ENCODE assay signal across 10 mouse cellular contexts in the genomic region with DNA sequence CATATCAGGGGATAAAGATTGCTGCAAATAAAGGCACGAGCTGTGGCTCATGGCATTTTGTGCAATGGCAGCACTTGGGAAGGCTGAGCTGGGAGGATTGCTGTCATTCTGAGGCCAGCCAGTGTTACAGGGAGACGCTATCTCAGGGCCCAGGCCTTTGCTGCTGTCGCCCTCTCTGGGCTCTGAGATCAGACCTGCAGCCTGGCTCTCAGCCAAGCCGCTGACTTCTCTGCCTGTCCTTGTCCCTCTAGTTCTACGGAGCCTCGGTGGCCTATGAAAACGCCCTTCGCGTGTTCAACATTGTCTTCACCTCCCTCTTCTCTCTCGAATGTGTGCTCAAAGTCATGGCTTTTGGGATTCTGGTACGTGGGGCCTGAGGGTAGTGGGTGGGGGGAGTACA.
DNase-seq lines count a peak whose midpoint lies in the region; ATAC-seq and TF ChIP-seq lines count a peak whose summit lies in the region.
"Had no signal": no experiment of that assay in that cellular context is flagged by ENCODE, and none has a peak within 500 bp of the region (broad histone marks: within the 10 kb centered on the region; RNA-seq: fewer than 3 reads in every experiment).

No protein-coding gene starts in this region.

- H3K4me3 ChIP-seq in heart, embryonic 10.5 days = no peak overlapping the region
- no peak overlapping the region for H3K4me3 ChIP-seq in heart, embryonic 11.5 days (ENCODE audit: low read depth, low read length)
- peak overlapping the region; percentile 47 for H3K4me3 ChIP-seq in bone marrow, adult 2 months (replicated peaks; ENCODE audit: control insufficient read depth, low read depth, low read length)
- peak overlapping the region; percentile 26 for H3K4me3 ChIP-seq in liver, embryonic 15.5 days (replicated peaks)
- H3K4me3 ChIP-seq in limb, embryonic 10.5 days = no peak overlapping the region
- H3K4me3 ChIP-seq: embryonic facial prominence, embryonic 15.5 days had no signal

- no peak overlapping the region; the same call in 1 of the 2 replicates for H3K9ac ChIP-seq in heart, embryonic 11.5 days (ENCODE audit: low read depth, low read length)
- H3K9ac ChIP-seq in liver, embryonic 15.5 days = peak overlapping the region; percentile 46; the same call in 1 of the 2 replicates
- H3K9ac ChIP-seq: embryonic facial prominence, embryonic 15.5 days had no signal

- no peak for TF ChIP-seq POLR2A in bone marrow, adult 2 months (IDR thresholded peaks at IDR 0.05; ENCODE audit: borderline replicate concordance, control insufficient read depth, low read depth, low read length)

- no peaks in the 10 kb centered on the region for H3K9me3 ChIP-seq in heart, embryonic 10.5 days
- 0 out of 2 replicates have a peak, but pooled peaks cover 2% of the 10 kb centered on the region for H3K9me3 ChIP-seq in heart, embryonic 11.5 days (replicated peaks; ENCODE audit: control insufficient read depth, low read length)
- H3K9me3 ChIP-seq in liver, embryonic 15.5 days (replicated peaks) = no peaks in the 10 kb centered on the region
- no peaks in the 10 kb centered on the region for H3K9me3 ChIP-seq in limb, embryonic 10.5 days (replicated peaks)
- H3K9me3 ChIP-seq: embryonic facial prominence, embryonic 15.5 days had no signal

- no peak for ATAC-seq in heart, embryonic 11.5 days (replicated peaks; ENCODE audit: insufficient number of reproducible peaks, low FRiP score, low TSS enrichment)
- peak; percentile 85 for ATAC-seq in liver, embryonic 15.5 days (ENCODE audit: insufficient read depth)

- H3K4me2 ChIP-seq in heart, embryonic 11.5 days = no peak overlapping the region
- H3K4me2 ChIP-seq in liver, embryonic 15.5 days = peak overlapping the region; percentile 56
- H3K4me2 ChIP-seq: embryonic facial prominence, embryonic 15.5 days had no signal

- peak; percentile 87 for DNase-seq in heart, embryonic 10.5 days (ENCODE audit: low spot score)
- peak; percentile 46 for DNase-seq in 416B (ENCODE audit: low read depth)
- no peak for DNase-seq in layer of hippocampus, adult 8-10 months (ENCODE audit: low spot score in 2 of 2)
- no peak for DNase-seq in right cerebral cortex, postnatal 25 days
- DNase-seq in limb, embryonic 10.5 days (ENCODE audit: low spot score) = no peak
- DNase-seq: kidney, adult 2 months had no signal

- H3K27ac ChIP-seq in heart, embryonic 10.5 days = peak overlapping the region; percentile 17; the same call in 1 of the 2 replicates
- H3K27ac ChIP-seq in heart, embryonic 11.5 days (ENCODE audit: low read depth, low read length) = no peak overlapping the region
- peak overlapping the region; percentile 58 for H3K27ac ChIP-seq in bone marrow, adult 2 months (ENCODE audit: control insufficient read depth, insufficient read depth, low read depth, low read length, poor library complexity)
- peak overlapping the region; percentile 80 for H3K27ac ChIP-seq in liver, embryonic 15.5 days (replicated peaks)
- H3K27ac ChIP-seq in limb, embryonic 10.5 days = no peak overlapping the region
- H3K27ac ChIP-seq: embryonic facial prominence, embryonic 15.5 days had no signal

- H3K4me1 ChIP-seq in heart, embryonic 10.5 days = peaks cover 25% of the 10 kb centered on the region
- H3K4me1 ChIP-seq in heart, embryonic 11.5 days (ENCODE audit: control insufficient read depth, insufficient read depth, low read length) = peaks cover 13% of the 10 kb centered on the region; the same call in 1 of the 2 replicates
- no peaks in the 10 kb centered on the region; the same call in 1 of the 2 replicates for H3K4me1 ChIP-seq in bone marrow, adult 2 months (ENCODE audit: control insufficient read depth, insufficient read depth, low read length)
- peaks cover 59% of the 10 kb centered on the region for H3K4me1 ChIP-seq in liver, embryonic 15.5 days (replicated peaks)
- H3K4me1 ChIP-seq in limb, embryonic 10.5 days = 0 out of 2 replicates have a peak, but pooled peaks cover 4% of the 10 kb centered on the region
- H3K4me1 ChIP-seq: embryonic facial prominence, embryonic 15.5 days had no signal

- 54% methylated on average over 11 of the region's 11 CpGs for WGBS in heart, embryonic 10.5 days
- WGBS in heart, embryonic 11.5 days (ENCODE audit: insufficient replicate concordance) = 50% methylated on average over 11 of the region's 11 CpGs
- 37% methylated on average over 11 of the region's 11 CpGs for WGBS in bone marrow, adult 2 months
- WGBS in liver, embryonic 15.5 days (ENCODE audit: insufficient replicate concordance) = 23% methylated on average over 11 of the region's 11 CpGs
- WGBS in limb, embryonic 10.5 days = 80% methylated on average over 11 of the region's 11 CpGs

- no peaks in the 10 kb centered on the region for H3K36me3 ChIP-seq in heart, embryonic 10.5 days
- no peaks in the 10 kb centered on the region for H3K36me3 ChIP-seq in heart, embryonic 11.5 days (ENCODE audit: control insufficient read depth, insufficient read depth, low read length)
- H3K36me3 ChIP-seq in liver, embryonic 15.5 days (replicated peaks) = no peaks in the 10 kb centered on the region
- no peaks in the 10 kb centered on the region for H3K36me3 ChIP-seq in limb, embryonic 10.5 days
- H3K36me3 ChIP-seq: embryonic facial prominence, embryonic 15.5 days had no signal

- peaks cover 7% of the 10 kb centered on the region for H3K27me3 ChIP-seq in heart, embryonic 10.5 days (ENCODE audit: insufficient read depth, poor library complexity, severe bottlenecking)
- H3K27me3 ChIP-seq in heart, embryonic 11.5 days (ENCODE audit: control insufficient read depth, insufficient read depth, low read length) = no peaks in the 10 kb centered on the region
- H3K27me3 ChIP-seq in liver, embryonic 15.5 days = peaks cover 6% of the 10 kb centered on the region; the same call in 1 of the 2 replicates
- H3K27me3 ChIP-seq in limb, embryonic 10.5 days (ENCODE audit: low read depth, poor library complexity, severe bottlenecking) = peaks cover 6% of the 10 kb centered on the region
- H3K27me3 ChIP-seq: embryonic facial prominence, embryonic 15.5 days had no signal

- no peak for TF ChIP-seq CTCF in bone marrow, adult 2 months (IDR thresholded peaks at IDR 0.05; ENCODE audit: control insufficient read depth, insufficient read depth, low read length)

Comparison
In these comparisons a context has a peak if more than half of its experiments do, and no peak if none do; other contexts are left out.
1. H3K27ac ChIP-seq: peak in heart, embryonic 10.5 days (single experiment), bone marrow, adult 2 months (single experiment) and liver, embryonic 15.5 days (single experiment); none in heart, embryonic 11.5 days (single experiment) and limb, embryonic 10.5 days (single experiment).
2. DNase-seq: peak in heart, embryonic 10.5 days (single experiment) and 416B (single experiment); none in layer of hippocampus, adult 8-10 months (0 of 2), right cerebral cortex, postnatal 25 days (single experiment) and limb, embryonic 10.5 days (single experiment).
3. H3K4me3 ChIP-seq: peak in bone marrow, adult 2 months (single experiment) and liver, embryonic 15.5 days (single experiment); none in heart, embryonic 10.5 days (single experiment), heart, embryonic 11.5 days (single experiment) and limb, embryonic 10.5 days (single experiment).